Mouse (Mus musculus) right cerebral cortex, adult 18-20 months (tissue): Measurements from ENCODE around the gene 2210011C24Rik.
"Not testable (repeated sequence)": the region's sequence is repeated elsewhere in the genome, so short reads cannot be mapped to it uniquely, and the experiment has no call there.

Experiments used
- DNase-seq: peaks from one replicate; pipeline ENCODE4 v3.0.0; 2022; ENCODE audit warnings: mixed read lengths

2210011C24Rik gene

DNA sequence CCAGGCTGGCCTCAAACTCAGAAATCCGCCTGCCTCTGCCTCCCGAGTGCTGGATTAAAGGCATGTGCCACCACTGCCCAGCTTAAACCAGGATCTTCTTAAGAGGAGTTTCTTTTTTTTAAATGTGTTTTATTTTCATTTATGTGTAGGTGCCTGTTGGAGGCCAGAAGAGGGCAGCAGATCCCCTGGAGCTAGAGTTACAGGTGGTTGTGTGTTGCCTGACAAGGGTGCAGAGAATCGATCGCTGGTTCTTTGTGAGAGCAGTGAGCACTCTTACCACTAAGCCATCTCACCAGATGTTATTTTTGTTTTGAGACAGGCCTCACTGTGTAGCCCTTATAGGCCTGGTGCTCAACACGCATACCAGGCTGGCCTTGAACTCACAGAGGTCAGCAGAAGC is 3.9 kb upstream of the 2210011C24Rik start:
- no peak for DNase-seq

DNA sequence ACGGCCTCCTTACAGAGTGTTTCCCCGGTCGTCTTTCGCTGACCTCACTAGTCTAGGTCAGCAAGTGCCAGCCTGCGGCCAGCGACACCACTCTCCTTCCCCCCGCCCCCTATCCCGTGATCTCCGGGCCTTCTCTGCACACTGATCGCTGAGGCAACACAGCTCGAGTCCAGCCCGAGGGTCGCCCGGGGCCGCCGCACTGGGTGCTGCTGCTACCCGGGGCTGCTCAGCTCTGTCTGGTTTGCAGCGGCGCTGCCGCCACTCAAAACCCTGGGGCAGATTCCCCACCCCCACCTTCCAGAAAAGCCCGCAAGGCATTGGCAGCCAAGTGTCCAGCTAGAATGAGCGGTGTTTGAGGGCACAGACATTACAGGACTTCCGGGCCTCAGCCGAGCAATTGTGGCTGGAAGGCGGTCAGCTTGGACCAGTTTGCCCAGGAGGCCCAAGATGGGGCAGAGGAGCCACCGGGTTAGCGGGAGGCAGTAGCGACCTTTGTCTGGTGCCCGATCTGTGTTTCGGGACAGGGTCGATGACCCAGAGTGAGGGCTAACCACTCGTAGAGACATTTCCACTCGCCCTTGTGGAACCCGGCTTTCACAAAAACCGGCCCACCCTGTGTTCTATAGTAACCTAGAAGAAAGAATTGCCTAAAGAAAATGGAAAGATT is 661 bp upstream of the 2210011C24Rik start:
- no peak for DNase-seq

DNA sequence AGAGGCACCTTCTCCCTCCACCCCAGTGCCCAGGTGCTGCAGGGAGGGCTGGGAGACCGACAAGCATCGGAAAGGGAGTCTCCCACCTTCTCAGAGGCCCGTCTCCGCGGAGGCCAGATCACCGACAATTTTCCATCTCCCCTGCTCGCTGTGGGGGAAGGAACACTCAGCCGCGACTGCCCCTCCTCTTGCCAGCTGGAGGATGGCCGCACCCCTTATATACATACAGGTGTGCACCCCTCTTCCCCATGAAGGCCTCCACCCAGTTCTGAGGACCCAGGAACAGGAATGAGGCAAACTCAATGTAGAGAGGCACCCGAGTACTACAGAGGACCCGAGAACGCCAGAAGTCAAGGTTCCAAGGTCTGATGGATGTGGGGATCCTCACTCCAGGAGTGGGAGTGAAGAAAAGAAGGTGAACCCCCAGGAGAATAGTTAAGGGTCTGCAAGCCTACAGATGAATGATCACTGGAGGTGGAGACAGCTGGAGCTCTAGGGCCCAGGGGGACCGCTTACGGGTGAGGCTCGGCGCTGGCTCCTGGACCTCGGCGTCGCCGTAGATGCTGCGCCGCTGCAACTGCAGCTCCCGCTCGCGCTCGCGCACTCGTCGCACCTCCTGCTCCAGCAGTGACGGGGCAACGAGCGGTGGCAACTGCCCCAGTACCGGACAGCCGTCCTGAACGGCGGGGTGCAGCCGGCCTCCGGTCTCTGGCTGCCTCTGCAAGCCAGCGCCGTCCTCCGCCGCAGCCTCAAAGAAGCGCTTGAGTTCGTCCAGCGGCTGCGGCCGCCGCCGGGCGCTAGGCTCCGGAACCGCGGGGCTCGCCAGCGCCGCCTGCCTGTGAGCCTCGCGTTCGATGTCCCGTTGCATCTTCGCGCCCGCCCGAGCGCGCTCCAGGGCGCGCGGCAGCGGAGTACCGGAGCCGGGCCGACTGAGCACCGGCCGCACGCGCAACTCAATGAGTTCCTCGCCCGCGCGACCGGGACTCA is 1.1 kb downstream of the 2210011C24Rik start:
- peak; percentile 68 for DNase-seq

DNA sequence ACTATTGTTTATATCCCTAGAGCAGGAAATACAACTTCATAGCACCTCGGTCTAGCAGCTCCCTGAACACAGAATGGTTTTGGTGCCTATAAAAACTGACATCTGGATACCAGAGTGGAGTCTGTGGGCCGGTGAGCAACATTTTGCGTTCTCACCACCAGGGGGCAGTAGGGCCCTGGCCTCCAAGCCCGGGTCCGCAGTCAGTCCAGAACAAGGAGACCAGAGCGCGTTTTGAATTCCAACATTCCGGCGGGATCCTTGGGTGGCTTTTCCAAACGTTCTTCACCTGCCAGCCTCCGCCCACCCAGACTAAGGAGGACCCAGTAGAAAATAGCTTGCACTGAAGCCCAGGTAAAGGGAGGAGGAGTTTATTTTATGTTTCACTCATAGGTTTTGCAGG is 2.1 kb downstream of the 2210011C24Rik start:
- peak; percentile 86 for DNase-seq

DNA sequence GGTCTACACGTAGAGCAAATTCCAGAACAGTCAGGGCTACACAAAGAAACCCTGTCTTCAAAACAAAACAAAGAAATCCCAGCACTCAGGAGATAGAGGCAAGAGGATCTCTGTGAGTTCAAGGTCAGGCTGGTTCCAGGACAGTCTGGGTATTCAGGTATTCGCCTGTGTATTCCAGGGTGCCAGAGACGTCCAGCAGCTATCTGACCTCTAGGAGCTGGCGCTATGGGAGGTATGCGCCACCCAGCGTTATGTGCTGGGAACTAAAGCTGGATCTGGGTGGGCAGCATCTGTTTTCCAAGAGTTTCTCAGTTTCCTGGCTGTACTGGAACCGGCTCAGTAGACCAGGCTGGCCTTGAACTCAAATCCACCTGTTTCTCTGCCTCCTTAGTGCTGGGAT is 3.6 kb downstream of the 2210011C24Rik start:
- no peak for DNase-seq

DNA sequence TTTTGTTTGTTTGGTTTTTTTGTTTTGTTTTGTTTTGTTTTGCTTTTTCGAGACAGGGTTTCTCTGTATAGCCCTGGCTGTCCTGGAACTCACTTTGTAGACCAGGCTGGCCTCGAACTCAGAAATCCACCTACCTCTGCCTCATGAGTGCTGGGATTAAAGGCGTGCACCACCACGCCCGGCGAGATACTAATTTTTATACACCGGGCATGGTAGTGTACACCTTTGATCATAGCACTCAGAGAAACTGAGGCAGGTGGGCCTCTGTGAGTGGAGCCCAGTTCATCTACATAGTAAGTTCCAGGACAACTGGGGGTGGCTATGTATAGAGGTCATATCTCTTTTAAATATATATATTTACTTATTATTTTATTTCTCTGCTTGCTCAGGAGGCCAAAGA is 6.5 kb downstream of the 2210011C24Rik start:
- not testable (repeated sequence) for DNase-seq

DNA sequence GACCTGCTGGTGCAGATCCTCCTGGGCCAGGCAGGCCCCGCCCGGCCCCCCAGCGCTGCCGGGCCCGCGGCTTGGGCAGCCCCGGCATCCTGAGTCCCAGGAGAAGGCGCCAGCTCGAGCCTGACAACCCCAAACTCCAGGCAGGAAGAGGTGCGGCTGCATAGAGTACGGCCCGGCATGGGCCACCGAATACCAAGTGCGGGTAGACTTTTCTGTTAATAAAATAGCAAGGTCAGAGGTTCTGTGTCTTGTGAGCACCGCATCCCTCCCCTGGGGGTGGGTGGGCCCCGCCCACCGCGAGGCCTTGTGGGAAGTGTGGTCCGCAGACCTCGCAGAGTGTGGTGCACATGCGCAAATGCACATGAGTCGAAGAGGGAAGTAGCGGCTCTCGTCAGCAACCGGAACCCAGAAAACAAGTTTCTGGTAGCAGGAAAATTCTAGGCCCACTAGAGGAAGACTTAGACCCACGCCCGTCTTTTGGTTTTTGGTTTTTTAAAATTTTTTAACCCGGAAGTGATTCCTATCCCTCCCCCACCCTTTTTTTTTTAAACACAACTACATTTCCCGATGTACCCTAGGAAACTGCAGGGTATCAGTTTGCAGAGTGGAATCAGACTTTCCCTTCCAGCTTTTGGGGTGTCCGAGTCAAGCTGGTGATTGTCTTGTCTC is 7.3 kb downstream of the 2210011C24Rik start:
- DNase-seq: peak; percentile 93

DNA sequence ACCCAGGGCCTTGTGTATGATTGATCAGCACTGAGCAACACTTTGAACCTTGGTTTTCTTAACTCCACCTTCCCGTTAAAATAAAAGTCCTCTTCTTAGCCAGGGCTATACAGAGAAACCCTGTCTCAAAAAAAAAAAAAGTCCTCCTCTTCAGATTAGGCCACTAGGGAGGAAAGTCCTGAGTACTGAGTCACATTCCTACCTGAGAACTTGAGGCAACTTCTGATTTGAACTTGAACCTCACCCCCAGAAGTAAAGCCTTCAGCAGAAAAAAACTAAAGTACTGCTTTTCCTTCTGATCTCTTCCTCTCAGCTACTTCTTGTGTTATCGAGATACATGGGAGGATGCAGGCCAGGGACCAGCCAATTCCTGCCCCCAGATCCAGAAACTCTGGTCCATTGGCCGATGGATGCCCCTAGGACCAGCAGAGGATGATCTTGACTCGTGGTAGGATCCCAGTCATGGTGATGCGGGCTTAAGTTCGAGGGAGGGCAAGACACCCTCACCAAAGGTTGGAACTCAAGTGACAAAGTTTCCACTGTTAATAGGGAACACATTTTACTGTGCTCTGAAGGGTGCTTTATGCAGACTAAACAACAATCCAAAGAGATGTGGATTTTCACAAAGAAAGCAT is 8.2 kb downstream of the 2210011C24Rik start:
- no peak for DNase-seq

DNA sequence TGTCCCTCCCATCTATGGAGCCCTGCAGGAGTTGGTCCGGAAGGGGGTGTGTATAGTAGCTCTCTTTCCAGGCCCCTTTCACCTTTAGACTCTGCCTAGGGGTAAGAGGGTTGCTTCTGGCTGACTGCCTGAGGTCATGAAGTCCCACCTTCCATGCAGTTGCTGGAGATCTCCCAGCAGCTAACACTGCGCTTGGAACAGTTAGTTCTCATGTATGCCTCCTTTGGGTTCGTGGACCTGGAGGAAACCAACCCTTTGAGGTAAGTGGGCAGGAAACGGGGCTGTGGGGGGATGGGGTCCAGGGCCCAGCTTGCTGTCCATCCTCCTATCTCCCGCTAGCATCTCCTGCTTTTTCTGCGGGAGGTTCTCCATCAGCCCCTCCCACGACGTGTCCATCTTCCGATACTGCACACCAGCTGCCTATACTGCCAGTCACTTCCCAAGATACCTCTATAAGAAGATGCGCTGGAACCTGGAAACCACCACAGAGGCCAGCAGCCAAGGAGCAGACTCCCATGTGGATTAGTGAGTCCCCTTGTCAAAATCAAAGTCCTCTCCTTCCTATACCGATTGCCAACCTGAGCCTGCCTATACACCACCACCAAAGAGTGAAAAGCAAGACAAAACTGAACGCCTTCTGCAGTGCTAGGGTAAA is 8.9 kb downstream of the 2210011C24Rik start:
- no peak for DNase-seq

DNA sequence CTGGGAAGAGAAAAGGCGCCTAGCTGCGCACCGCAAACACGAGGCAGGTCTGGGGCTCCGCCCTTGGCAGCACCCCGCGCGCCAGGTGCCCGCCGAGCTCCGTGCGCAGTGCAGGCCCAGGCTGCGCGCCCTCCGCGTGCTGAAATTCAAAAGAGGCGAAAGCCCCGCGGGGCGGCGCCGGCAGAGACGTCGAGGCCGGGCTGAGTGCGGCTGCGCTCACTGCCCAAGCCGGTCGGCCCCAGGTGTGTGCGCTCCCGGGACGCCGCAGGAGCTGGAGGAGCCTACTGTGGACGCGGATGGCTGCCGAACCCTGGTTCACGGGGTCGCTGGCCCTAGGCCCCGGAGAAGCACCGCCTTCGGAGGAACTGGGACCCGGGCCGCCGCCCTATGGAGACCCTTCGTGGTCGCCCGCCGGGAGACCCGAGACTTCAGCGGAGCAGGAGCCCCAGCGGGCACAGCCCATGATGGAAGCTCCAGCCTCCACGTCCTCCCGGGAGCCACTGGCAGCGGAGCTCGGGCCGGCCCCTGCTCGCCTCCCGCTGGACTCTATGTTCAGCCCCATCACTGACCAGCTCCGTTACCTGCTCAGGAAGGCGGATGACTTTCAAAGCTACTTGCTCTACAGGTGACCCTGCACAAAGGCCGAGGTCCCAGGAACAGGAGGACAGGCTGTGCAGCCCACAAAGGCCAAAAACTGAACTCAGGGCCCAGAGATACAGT is 10.5 kb downstream of the 2210011C24Rik start, which contains the start of gene 1700067K01Rik:
1700067K01Rik (plus strand) TSS at position 222 of the 720 bp plus-strand sequence.
- DNase-seq: no peak

DNA sequence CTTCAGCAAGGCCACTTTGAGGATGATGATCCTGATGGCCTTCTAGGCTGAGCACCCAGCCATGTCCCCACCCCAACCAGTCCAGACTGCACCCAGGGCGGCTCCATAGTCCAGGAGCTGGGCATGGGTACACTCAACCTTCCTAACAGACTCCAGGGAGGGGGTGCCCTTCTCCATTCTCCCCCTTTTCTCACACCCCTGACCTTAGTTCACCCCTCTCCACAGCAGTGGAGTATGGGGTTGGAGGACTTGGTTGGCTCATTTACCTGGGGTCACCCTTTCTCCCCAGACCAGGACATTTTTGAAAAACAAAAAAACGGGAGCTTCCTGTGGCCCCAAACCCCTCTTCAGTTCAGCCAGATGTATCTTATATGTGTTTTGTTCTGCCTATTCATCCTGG is 12.1 kb downstream of the 2210011C24Rik start:
- DNase-seq: no peak

DNA sequence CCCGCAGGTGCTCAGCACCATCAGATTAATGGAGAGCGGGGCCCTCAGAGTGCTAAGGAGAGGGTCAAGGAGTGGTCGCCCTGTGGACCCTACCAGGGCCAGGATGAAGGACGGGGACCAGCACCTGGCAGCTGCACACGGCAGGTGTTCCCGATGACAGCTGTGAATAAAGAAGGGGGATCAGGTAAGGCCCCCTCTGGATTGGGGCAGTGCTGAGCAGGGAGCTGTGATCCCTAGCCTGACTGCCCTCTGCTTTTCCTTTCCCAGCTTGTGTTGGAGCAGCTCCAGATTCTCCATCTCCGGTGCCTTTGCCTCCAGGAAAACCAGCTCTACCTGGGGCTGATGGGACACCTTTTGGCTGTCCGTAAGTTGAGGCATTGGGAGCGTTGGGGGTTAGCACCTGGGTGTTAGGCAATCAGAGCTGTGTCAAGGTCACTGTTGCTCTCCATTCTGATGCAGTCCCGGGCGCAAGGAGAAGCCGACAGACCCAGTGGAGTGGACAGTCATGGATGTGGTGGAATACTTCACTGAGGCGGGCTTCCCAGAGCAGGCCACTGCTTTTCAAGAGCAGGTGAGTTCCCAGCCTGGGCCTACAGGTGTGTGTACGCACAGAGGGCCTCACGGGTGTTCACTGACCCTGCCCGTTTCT is 12.8 kb downstream of the 2210011C24Rik start:
- no peak for DNase-seq

DNA sequence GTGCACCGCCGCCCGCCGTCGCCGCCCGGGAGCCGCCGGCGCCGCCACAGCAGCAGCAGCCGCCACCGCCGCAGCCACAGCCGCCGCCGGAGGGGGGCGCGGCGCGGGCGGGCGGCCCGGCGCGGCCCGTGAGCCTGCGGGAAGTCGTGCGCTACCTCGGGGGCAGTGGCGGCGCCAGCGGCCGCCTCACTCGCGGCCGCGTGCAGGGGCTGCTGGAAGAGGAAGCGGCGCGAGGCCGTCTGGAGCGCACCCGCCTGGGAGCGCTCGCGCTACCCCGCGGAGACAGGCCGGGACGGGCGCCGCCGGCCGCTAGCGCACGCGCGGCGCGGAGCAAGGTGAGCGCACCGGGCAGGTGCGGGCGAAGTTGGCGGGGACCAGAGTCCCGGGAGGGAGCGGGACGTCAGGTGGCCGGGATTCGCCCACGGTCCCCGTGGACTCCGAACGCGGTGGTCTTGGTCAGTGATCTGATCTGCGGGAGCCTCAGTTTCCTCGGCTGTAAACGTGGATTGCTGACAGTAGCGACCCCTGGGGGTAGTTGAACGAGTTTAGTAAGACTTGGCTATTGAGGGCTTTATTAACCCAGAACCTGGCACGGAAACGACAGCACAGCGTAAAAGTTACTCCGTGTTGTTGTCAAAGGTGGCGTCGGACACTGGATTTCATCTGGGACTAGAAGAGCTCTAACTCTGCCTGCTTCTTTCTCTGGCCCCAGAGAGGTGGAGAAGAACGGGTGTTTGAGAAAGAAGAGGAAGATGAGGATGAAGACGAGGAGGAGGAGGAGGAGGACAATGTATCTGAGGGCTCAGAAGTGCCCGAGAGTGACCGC is 13.5 kb downstream of the 2210011C24Rik start:
- peak; percentile 56 for DNase-seq

DNA sequence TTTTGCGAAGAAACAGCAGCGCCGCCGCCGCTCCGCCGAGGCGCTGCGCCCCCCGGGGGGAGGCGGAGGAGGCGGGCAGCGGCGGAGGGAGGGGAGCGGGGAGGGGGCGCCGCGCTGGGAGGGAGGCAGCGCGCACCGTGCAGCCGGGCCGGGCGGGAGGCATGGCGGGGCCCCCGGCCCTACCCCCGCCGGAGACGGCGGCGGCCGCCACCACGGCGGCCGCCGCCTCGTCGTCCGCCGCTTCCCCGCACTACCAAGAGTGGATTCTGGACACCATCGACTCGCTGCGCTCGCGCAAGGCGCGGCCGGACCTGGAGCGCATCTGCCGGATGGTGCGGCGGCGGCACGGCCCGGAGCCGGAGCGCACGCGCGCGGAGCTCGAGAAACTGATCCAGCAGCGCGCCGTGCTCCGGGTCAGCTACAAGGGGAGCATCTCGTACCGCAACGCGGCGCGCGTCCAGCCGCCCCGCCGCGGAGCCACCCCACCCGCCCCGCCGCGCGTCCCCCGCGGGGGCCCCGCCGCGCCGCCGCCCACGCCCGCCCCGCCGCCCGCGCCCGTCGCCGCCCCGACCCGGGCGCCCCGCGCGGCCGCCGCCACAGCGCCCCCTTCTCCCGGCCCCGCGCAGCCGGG is 14.3 kb downstream of the 2210011C24Rik start, which contains the start of gene Samd1:
Samd1 (plus strand) TSS at position 162 of the 631 bp plus-strand sequence.
- DNase-seq: peak; percentile 67

DNA sequence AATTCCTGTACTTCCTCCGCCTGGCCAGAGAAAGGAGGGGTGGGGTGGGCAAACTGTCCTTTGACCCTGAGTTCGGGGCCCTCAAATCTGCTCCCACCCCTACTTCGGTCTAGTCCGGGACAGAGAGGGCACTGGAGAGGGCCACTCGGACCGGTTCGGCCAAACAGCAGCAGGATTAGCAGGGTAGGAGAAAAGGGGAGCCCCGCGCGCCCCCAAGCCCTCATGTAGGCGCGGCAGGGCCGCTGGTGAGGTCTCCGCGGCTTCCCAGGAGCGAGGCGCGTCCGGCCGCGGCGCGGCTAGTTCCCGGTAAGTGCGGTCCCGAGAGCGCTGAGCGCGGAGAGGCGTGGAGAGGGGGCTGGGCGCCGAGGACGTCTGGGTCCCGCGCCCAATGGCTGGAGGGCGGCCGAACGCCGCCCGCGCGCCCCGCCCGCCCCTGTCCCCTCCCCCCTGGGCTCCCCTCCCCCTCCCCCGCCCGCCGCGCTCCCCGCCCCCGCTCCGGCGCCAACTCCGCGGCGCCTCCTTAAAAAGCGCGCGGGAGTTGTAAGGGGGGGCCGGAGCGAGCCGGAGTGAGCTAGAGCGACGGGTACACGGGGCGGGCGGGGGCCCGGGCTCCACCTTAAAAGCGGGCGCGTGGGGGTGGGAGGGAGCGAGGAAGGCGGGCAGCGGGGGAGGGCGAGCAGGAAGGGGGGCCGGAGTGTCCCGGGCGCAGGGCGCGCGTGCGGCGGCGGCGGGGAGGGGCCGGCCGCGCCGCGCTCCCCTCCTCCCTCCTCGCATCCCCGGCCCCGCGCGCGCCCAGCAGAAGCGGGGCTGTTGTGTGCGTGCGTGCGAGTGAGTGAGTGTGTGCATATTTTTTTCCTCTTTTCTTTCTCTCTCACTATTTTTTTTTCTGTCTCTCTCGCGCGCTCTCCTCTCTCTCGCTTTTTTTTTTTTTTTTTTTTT is 15.1 kb downstream of the 2210011C24Rik start:
- DNase-seq: peak; percentile 86

DNA sequence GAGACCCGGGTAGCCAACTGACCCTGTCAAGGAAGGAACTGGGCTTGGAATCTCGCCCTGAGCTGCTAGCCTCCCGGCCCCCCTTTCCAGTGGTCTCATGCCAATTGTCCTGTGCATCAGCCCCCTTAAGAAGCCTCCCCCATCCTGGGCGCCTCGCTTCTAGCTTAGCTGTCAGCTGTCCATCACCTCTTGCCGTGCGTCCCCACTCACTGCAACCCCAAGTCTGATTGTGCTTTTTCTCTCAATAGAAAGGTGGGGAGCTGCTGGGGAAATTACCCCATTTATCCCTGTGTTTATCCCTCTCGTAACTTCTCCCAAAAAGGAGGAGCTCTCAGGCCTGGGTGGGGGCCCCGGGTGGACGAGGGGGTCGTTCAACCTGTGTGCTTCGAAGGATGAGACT is 16.0 kb downstream of the 2210011C24Rik start:
- DNase-seq: no peak

DNA sequence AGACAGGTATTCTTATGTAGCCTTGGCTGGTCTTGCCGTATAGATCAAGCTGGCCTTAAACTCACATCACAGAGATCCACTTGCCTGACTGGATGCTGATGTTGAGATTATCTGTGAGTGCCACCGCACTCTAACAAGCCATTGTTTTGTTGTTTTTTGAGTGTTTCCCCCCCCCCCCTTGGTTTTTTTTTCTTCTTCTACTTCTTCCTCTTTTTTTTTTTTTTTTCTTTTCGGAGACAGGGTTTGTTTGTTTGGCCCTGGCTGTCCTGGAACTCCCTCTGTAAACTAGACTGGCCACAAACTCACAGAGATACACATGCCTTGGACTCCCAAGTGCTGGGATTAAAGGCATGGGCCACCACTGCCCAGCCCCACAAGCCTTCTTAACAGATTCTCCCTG is 17.9 kb downstream of the 2210011C24Rik start:
- no peak for DNase-seq

DNA sequence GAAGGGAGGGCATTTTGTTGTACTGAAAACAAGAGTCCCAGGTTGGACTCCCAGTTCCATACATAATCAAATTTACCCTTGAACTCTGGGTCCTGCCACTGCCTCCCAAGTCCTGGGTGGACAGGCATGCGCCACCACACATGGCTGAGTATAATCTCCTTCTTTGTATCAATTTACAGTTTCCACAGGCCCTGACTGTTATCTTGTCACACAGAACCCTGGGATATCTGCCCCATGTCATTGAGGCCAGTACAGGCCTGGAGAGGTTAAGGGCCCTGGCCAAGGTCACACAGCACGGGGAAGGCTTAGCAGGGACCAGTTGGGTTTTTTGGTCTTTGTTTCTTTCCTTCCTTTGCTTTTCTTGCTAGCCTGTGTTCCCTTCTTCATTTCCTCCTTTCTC is 19.5 kb downstream of the 2210011C24Rik start:
- DNase-seq: no peak
